Mouse (Mus musculus) liver, embryonic 13.5 days (tissue): ENCODE results near the gene Rufy1. TPM values are rescaled to one million over a fixed set of nuclear protein-coding genes. Genes with fewer than 3 reads are reported as not detected.

Experiments used
- ATAC-seq: fragments of 200-750 bp; cut with Nextera tagmentation; 2 replicates; pipeline ENCODE4 v1.8.0; 2017; ENCODE audit warnings: low read depth, mild to moderate bottlenecking, moderate number of reproducible peaks, moderate library complexity
- DNase-seq: peaks from one replicate; pipeline ENCODE4 v3.0.0; 2022
- H3K27ac ChIP-seq: fragments of 300-500 bp; sonication (generic); 2 replicates; pipeline ENCODE4 v1.5.1; 2015; ENCODE audit warnings: moderate library complexity, mild to moderate bottlenecking, inconsistent platforms
- H3K27me3 ChIP-seq: fragments of 300-500 bp; sonication (generic); 2 replicates; pipeline ENCODE4 v1.6.1; 2015; ENCODE audit warnings: mild to moderate bottlenecking, inconsistent platforms
- H3K36me3 ChIP-seq: fragments of 300-500 bp; sonication (generic); 2 replicates; pipeline ENCODE4 v1.6.1; 2015; ENCODE audit warnings: mild to moderate bottlenecking, inconsistent platforms
- H3K4me1 ChIP-seq: fragments of 300-500 bp; sonication (generic); replicated peaks from 2 replicates; pipeline ENCODE4 v1.6.1; 2015; ENCODE audit warnings: inconsistent platforms
- H3K4me2 ChIP-seq: fragments of 300-500 bp; sonication (generic); 2 replicates; pipeline ENCODE4 v1.6.1; 2015; ENCODE audit warnings: inconsistent platforms, mild to moderate bottlenecking, moderate library complexity
- H3K4me3 ChIP-seq: fragments of 300-500 bp; sonication (generic); replicated peaks from 2 replicates; pipeline ENCODE4 v1.5.1; 2015; ENCODE audit warnings: mild to moderate bottlenecking, inconsistent platforms
- H3K9ac ChIP-seq: fragments of 300-500 bp; sonication (generic); 2 replicates; pipeline ENCODE4 v1.6.1; 2015; ENCODE audit warnings: mild to moderate bottlenecking, inconsistent platforms
- H3K9me3 ChIP-seq: fragments of 300-500 bp; sonication (generic); replicated peaks from 2 replicates; pipeline ENCODE4 v1.6.1; 2016; ENCODE audit warnings: inconsistent platforms
- WGBS: fragments of 180-500 bp; shearing (Covaris S2); methylation state at CpG from one replicate; pipeline ENCODE4 v1.1.7; 2015; ENCODE audit not compliant: insufficient replicate concordance; 5-methylcytosine and 5-hydroxymethylcytosine counted together
- polyA plus RNA-seq: library from polyadenylated mRNA; unstranded; fragments of >200 nt; fragmentation: Nextera tagmentation; extraction: Ambion mirVana; gene quantifications from 2 replicates; pipeline ENCODE4 v1.2.1, GENCODE M21; 2015

Rufy1 gene
- polyA plus RNA-seq, 1 experiment from 2014 or later: 8.2 TPM

DNA sequence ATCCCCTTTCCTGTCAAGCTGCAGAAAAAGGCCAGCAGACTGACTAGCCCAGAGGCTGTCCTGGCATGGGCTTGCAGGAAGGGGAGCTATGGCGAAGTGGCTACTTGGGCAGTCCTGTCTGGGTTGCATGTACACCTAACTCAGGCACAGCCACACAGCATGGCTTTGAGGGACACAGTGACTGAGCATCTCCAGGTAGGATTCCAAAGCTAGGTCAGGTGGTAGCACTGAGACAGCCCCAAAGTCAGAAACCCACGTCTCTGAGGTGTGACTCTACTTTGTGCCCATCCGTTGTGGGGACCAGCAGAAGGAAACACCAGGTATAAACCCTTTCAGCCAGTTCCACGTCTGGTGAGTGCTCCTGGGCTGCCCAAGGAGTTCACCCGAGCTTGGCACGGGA is 37.6 kb downstream of the Rufy1 start:
- Histone ChIP-seq H3K9me3 (no peaks in the 10 kb centered on the region), H3K9ac (no peak overlapping the region), H3K4me1 (peaks cover 4% of the 10 kb centered on the region; the same call in 1 of the 2 replicates), H3K27me3 (no peaks in the 10 kb centered on the region), H3K27ac (no peak overlapping the region), H3K36me3 (peaks cover 29% of the 10 kb centered on the region), H3K4me3 (no peak overlapping the region), H3K4me2 (no peak overlapping the region)
- no peak for ATAC-seq
- WGBS: 74% methylated on average over 6 of the region's 6 CpGs
- DNase-seq: no peak

DNA sequence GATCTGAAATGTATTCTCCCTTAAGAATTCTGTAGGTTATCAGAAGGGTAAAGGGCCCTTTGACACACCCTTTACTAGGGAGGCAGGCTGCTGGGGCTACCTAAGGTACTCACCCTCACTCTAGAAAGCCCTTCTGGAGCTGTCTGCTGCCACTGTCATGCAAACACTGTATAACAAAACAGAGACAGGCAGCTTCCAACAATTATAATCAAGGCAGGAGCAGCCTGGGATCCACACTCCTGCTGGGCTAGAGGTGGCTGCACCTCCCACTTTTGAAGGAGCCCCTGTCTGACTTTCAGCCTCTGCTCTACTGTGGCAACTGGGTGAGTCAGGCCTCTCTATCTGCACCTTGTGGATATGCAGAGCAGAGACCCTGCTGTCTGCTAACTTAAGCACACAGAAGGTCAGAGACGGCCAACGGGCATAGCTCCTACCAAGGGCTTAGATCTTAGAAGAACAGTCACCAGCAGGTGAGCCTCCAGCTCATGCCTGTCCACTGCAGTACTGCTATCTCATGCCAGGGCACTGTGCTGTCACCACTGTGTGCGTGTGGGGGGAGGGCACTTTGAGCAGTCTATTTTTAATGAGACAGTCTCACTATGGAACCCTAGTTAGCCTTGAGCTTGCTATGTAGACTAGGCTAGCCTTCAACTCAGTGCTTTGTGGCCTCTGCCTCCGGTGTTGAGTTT is 39.5 kb downstream of the Rufy1 start:
- Histone ChIP-seq H3K27me3 (no peaks in the 10 kb centered on the region), H3K9me3 (no peaks in the 10 kb centered on the region), H3K4me3 (no peak overlapping the region), H3K9ac (no peak overlapping the region), H3K27ac (no peak overlapping the region), H3K4me1 (peaks cover 4% of the 10 kb centered on the region; the same call in 1 of the 2 replicates), H3K36me3 (peaks cover 39% of the 10 kb centered on the region), H3K4me2 (no peak overlapping the region)
- WGBS: 51% methylated on average over 4 of the region's 4 CpGs
- ATAC-seq (peak; percentile 44; the same call in 1 of the 2 replicates), DNase-seq (no peak)

DNA sequence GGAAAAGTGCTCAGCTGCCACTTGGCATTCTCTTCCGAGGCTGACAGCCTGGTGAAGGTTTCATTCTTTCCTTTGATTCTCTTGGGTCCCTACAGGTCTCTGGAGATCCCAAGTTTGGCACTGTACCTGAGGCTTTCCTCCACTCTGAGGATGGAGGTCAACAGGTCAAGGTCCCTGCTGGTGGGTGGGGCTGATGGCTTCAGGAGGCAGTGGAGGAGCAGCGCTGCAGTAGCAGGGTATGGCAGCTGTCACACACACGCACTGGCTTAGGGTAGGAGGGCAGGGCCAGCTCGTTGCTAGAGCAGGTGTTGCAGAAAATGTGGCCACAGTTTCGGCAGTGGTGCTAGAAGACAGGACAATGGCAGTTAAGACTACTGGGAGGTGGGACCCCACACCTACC is 41.3 kb downstream of the Rufy1 start:
- no peaks in the 10 kb centered on the region for H3K27me3 ChIP-seq
- H3K36me3 ChIP-seq: peaks cover 45% of the 10 kb centered on the region
- H3K4me2 ChIP-seq: no peak overlapping the region
- DNase-seq (no peak), ATAC-seq (no peak)
- no peak overlapping the region for H3K27ac ChIP-seq
- H3K4me3 ChIP-seq: no peak overlapping the region
- H3K4me1 ChIP-seq: peaks cover 4% of the 10 kb centered on the region; the same call in 1 of the 2 replicates
- H3K9me3 ChIP-seq: no peaks in the 10 kb centered on the region
- 60% methylated on average over 5 of the region's 5 CpGs for whole genome bisulfite sequencing
- no peak overlapping the region for H3K9ac ChIP-seq

DNA sequence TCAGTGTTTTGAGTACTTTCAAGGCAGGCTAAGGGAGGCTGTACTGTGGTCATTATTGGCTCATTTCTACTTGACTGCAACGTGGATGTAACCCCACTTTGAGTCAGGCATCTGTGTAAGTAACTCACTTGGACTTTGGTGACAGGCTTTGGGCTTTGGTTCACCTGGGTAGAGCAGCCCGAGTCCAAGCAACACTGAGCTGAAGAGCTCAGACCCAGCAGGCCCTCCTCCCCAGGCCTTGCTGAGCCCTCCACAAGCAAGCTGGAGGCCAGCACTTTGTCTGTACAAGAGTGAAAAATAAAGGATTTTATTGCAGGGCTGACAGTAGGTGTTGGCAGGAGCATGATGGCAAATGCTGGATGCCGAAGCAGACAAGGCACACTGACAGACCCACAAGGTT is 41.9 kb downstream of the Rufy1 start:
- H3K36me3 ChIP-seq: peaks cover 47% of the 10 kb centered on the region
- no peak overlapping the region for H3K27ac ChIP-seq
- no peak overlapping the region for H3K4me2 ChIP-seq
- 71% methylated on average over 3 of the region's 3 CpGs for WGBS
- H3K9ac ChIP-seq: no peak overlapping the region
- H3K4me1 ChIP-seq: peaks cover 4% of the 10 kb centered on the region; the same call in 1 of the 2 replicates
- no peak overlapping the region for H3K4me3 ChIP-seq
- H3K27me3 ChIP-seq: no peaks in the 10 kb centered on the region
- no peaks in the 10 kb centered on the region for H3K9me3 ChIP-seq
- DNase-seq (no peak), ATAC-seq (no peak; the same call in 1 of the 2 replicates)

DNA sequence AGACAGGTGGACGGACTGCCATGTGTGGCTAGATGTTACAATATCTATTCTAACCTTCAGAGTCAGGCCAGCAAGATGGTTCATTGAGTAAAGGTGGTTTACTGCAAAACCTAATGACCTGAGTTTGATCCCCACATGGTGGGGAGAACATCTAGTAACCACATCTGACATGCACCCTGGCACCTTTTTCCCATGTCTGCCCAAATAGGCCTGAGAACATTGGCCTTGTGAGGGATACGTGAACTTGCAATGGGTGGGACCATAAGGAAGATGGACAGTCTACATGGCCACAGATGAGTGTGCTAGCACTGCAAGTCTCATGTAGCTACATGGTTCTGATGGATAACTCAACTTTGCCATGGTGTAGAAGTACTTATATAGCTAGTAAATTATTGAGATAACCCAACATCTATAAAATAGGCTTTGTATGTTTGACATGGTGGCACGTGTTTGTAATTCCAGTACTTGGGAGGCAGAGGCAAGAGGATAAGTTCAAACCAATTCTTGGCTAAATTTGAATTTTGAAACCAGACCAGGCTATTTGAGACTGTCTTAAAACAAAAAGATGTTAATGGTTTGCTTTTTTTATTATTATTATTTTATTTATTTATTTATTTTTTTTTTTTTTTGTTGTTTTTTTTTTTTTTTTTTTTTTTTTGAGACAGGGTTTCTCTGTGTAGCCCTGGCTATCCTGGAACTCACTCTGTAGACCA is 42.6 kb downstream of the Rufy1 start:
- H3K27ac ChIP-seq: peak overlapping the region; percentile 6; the same call in 1 of the 2 replicates
- H3K9ac ChIP-seq: no peak overlapping the region
- H3K4me3 ChIP-seq: no peak overlapping the region
- no peak for ATAC-seq
- H3K4me1 ChIP-seq: peaks cover 4% of the 10 kb centered on the region; the same call in 1 of the 2 replicates
- no peak overlapping the region for H3K4me2 ChIP-seq
- H3K9me3 ChIP-seq: no peaks in the 10 kb centered on the region
- H3K36me3 ChIP-seq: peaks cover 51% of the 10 kb centered on the region
- WGBS: 82% methylated on average over 3 of the region's 3 CpGs
- DNase-seq: no peak
- no peaks in the 10 kb centered on the region for H3K27me3 ChIP-seq

DNA sequence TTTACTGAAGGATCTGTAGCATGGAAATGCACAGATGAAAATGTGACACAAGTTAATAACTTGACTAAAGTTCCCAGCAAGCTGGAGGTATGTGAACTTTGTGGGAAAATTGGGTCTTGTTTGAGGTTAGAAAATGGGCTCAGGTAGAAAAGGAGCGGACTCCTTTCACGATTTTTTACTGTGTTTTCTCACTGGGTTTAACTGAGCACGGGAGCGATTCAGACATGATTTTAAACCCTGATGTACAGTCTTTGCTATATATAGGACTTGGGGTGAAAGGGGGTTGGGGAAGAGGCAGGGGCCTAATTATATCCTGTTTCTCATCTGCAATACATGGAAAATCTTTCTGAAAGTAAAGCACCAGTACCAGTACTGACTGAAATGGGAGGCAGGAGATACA is 43.2 kb downstream of the Rufy1 start:
- peaks cover 6% of the 10 kb centered on the region; the same call in 1 of the 2 replicates for H3K4me1 ChIP-seq
- DNase-seq: no peak
- no peak overlapping the region for H3K4me2 ChIP-seq
- H3K36me3 ChIP-seq: peaks cover 57% of the 10 kb centered on the region
- no peak overlapping the region for H3K9ac ChIP-seq
- no peaks in the 10 kb centered on the region for H3K9me3 ChIP-seq
- 82% methylated on average over 4 of the region's 4 CpGs for WGBS
- no peaks in the 10 kb centered on the region for H3K27me3 ChIP-seq
- H3K4me3 ChIP-seq: no peak overlapping the region
- peak overlapping the region; percentile 6; the same call in 1 of the 2 replicates for H3K27ac ChIP-seq
- no peak for ATAC-seq

DNA sequence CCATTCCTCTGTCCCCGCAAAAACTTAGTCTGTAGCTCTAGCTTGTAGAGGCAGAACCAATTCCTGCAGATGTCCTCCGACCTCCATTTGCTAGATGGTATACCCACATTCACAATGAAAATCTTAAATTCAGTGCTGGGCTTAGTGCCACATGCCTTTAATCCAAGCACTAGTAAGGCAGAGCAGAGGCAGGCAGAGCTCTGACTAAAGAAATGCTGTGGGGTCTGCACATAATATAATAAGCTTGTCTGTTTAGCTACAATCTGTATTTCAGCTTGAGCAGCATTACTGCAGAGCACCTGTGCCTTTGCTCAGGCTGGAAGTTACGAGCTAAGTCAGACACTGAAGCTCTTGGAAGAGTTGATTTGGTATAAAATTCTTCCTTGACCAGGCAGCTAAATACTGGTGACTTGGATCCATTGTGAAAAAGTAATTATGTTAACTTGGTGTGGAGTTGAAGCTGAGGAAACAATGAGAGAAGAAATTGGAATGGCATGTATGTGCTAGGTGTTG is 43.7 kb downstream of the Rufy1 start:
- Histone ChIP-seq H3K4me3 (no peak overlapping the region), H3K36me3 (peaks cover 61% of the 10 kb centered on the region), H3K9me3 (no peaks in the 10 kb centered on the region), H3K27me3 (no peaks in the 10 kb centered on the region), H3K9ac (no peak overlapping the region), H3K4me2 (no peak overlapping the region), H3K27ac (no peak overlapping the region), H3K4me1 (peaks cover 10% of the 10 kb centered on the region; the same call in 1 of the 2 replicates)
- DNase-seq: no peak
- 78% methylated on average over 3 of the region's 3 CpGs for WGBS
- ATAC-seq: no peak

DNA sequence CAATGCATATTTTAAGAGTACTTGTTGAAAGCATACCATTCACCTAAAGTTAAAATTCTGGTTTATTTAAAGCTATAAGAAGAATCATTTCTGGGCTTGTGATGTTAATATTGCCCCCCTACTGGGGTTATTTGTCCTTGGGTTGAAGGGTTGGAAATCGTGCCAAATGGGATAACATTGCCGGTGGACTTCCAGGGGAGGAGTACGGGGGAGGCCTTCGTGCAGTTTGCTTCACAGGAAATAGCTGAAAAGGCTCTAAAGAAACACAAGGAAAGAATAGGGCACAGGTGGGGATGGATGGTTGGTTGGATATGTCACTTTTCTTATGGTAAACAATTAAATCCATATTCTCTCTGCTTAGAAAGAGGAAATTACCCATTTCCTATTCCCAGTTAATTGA is 49.6 kb downstream of the Rufy1 start:
- 61% methylated on average over 4 of the region's 4 CpGs for WGBS
- Histone ChIP-seq H3K4me1 (peaks cover 24% of the 10 kb centered on the region), H3K27me3 (no peaks in the 10 kb centered on the region), H3K36me3 (peaks cover 45% of the 10 kb centered on the region), H3K27ac (no peak overlapping the region), H3K9me3 (no peaks in the 10 kb centered on the region), H3K4me3 (peak overlapping the region; percentile 33), H3K9ac (peak overlapping the region; percentile 39; the same call in 1 of the 2 replicates), H3K4me2 (peak overlapping the region; percentile 41)
- ATAC-seq (no peak), DNase-seq (no peak)

DNA sequence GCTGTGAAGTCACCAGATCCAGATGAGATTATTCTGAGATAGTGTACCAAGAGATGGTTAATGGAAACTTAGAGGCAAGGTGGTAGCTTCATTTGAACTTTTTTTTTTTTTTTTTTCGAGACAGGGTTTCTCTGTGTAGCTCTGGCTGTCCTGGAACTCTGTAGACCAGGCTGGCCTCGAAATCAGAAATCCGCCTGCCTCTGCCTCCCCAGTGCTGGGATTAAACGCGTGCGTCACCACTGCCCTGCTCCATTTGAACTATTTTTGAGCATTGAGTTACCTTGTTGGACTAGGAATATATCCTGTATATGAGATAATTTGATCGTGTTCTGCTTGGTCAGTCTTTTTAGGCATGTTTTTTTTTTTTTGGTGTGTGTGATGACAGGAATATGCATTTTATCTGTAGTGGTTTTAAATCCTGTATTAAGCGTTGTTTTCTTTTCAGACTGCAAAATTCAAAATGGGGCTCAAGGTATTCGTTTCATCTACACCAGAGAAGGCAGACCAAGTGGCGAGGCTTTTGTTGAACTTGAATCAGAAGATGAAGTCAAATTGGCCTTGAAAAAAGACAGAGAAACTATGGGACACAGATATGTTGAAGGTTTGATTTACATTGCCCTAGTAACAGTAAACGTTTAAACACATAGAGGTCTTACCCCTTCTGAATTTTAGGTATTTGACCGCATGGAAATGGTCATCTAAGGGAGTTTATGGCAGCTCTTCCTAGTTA is 51.7 kb downstream of the Rufy1 start:
- DNase-seq: no peak
- no peak for ATAC-seq
- WGBS: 46% methylated on average over 12 of the region's 12 CpGs
- H3K36me3 ChIP-seq: peaks cover 31% of the 10 kb centered on the region
- peak overlapping the region; percentile 99; the same call in 1 of the 2 replicates for H3K27ac ChIP-seq
- peaks cover 34% of the 10 kb centered on the region for H3K4me1 ChIP-seq
- no peaks in the 10 kb centered on the region for H3K27me3 ChIP-seq
- H3K9ac ChIP-seq: peak overlapping the region; percentile 96
- peak overlapping the region; percentile 97 for H3K4me3 ChIP-seq
- H3K9me3 ChIP-seq: no peaks in the 10 kb centered on the region
- peak overlapping the region; percentile 97 for H3K4me2 ChIP-seq

DNA sequence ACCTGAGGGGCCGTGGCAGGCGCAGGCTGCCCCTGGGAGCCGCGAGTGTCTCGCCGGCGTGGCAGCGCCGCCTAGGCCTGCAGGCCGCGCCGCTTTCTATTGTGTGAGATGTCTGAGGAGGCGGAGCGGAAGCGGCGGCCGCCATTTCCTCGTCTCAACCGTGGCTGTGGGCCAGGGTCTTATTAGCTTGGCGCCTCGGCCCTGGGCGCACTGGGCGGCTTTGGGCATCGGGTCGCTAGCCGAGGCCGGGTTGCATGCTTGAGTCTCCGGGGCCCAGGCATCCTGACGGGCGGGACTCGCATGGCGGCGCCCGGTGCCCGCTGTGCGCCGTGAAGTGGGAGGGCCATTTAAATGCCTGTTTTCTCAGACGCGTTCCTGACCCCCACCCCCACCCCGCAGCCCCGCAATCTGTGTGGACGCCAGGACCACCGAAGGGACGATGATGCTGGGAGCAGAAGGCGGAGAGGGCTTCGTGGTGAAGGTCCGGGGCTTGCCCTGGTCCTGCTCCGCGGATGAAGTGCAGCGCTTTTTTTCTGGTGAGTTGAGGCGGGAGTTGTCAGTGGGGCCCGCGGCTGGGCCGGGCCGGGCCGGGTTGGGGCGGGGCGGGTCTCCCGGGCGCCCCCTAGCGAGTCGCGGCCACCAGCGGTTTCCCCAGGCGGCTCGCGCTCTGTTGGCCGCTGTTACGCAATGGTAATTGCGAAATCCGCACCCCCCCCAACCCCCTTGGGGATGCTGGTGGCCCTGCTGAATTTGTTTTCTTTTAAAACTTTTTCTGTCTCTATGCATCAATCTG is 52.8 kb downstream of the Rufy1 start:
- peak overlapping the region; percentile 99 for H3K27ac ChIP-seq

More for the DNA sequence above, 52.8 kb downstream of the Rufy1 start:
- H3K27me3 ChIP-seq: no peaks in the 10 kb centered on the region
- peaks cover 25% of the 10 kb centered on the region for H3K36me3 ChIP-seq
- peak overlapping the region; percentile 97 for H3K4me2 ChIP-seq
- no peaks in the 10 kb centered on the region for H3K9me3 ChIP-seq
- H3K4me1 ChIP-seq: peaks cover 34% of the 10 kb centered on the region
- under 1% methylated on average over 71 of the region's 71 CpGs for WGBS
- peak overlapping the region; percentile 97 for H3K4me3 ChIP-seq
- H3K9ac ChIP-seq: peak overlapping the region; percentile 96
- ATAC-seq (peak; percentile 72), DNase-seq (peak; percentile 73)
